Mouse (Mus musculus) CH12.LX (cell line): ENCODE results near the gene Nckap1.
A peak's percentile ranks its signal among the peaks of the same experiment; 100 is the strongest.

Experiments used
- CTCF ChIP-seq, 2 experiments: IDR thresholded peaks in 1 of 2; conservative IDR thresholded peaks in 1 of 2; 2 replicates each; pipeline ENCODE4 v1.5.1; 2011 to 2012; ENCODE audit warnings: low read depth in 2 of 2, low read length in 2 of 2, improper control_type of control experiment in 1 of 2, inconsistent platforms in 1 of 2, mild to moderate bottlenecking in 1 of 2, moderate library complexity in 1 of 2
- EP300 ChIP-seq: IDR thresholded peaks from 2 replicates; pipeline ENCODE4 v1.6.1; 2011; ENCODE audit warnings: low read length, improper control_type of control experiment
- POLR2A ChIP-seq: IDR thresholded peaks from 2 replicates; pipeline ENCODE4 v1.6.1; 2011; ENCODE audit warnings: low read depth, mild to moderate bottlenecking, improper control_type of control experiment, low read length
- SMC3 ChIP-seq: IDR thresholded peaks from 2 replicates; pipeline ENCODE4 v1.6.1; 2011; ENCODE audit warnings: low read depth, low read length, improper control_type of control experiment

- TF ChIP-seq CTCF (conservative IDR thresholded peaks at IDR 0.05 in 1 of 2, IDR thresholded peaks at IDR 0.05 in 1 of 2; ENCODE audit: low read depth in 2 of 2, low read length in 2 of 2) (no peak), POLR2A (no peak), SMC3 (no peak), EP300 (peak; percentile 99)
Observed at GRCm38 (mm10) chr2:80579253-80579891, 1.8 kb downstream of the Nckap1 start.
